Mouse (Mus musculus): ENCODE results near the gene Slc25a13. TPM values are rescaled to one million over a fixed set of nuclear protein-coding genes. Genes with fewer than 3 reads are reported as not detected.

Gene Slc25a13
- total and polyA plus RNA-seq, 3 experiments, result not detected

GRCm38 (mm10) chr6:6219661-6220370 lies 2.8 kb upstream of the Slc25a13 start:
- Histone ChIP-seq H3K79me2 (replicated peaks; ENCODE audit: control insufficient read depth, extremely low read depth, insufficient read depth, poor library complexity, severe bottlenecking) (no peaks in the 10 kb centered on the region), H3K27me3 (replicated peaks) (no peaks in the 10 kb centered on the region), H3K9ac (ENCODE audit: insufficient read depth, low read depth) (no peak overlapping the region), H3K36me3 (replicated peaks in 1 of 2; ENCODE audit: control insufficient read depth in 1 of 2, insufficient read depth in 1 of 2, low read length in 1 of 2) (no peaks in the 10 kb centered on the region), H3K9me3 (replicated peaks; ENCODE audit: low read length) (no peaks in the 10 kb centered on the region), H3K4me2 (ENCODE audit: insufficient read depth, low read depth, poor library complexity, severe bottlenecking) (no peak overlapping the region), H3K4me3 (replicated peaks in 1 of 3; ENCODE audit: low read depth in 2 of 3, low read length in 2 of 3, poor library complexity in 1 of 3) (no peak overlapping the region), H3K4me1 (ENCODE audit: control insufficient read depth in 1 of 2, insufficient read depth in 2 of 2) (peaks cover 9 to 21% of the 10 kb centered on the region in 2 experiments; a peak in 3 of 4 replicates), H3K27ac (ENCODE audit: insufficient read depth, low read depth) (no peak overlapping the region)
- in situ Hi-C loops (cut with MboI; ENCODE audit: low pct_ligation_motif_present, low pct_unique_long_range_greater_than_20kb, low sequenced_read_pairs), result no loop called here
- TF ChIP-seq ZKSCAN1 (IDR thresholded peaks at IDR 0.05; ENCODE audit: borderline replicate concordance, low read depth, low read length) (no peak), CHD2 (IDR thresholded peaks at IDR 0.05; ENCODE audit: low read length) (no peak), ZNF384 (IDR thresholded peaks at IDR 0.05; ENCODE audit: low read depth, low read length) (no peak), BHLHE40 (IDR thresholded peaks at IDR 0.05; ENCODE audit: low read depth, low read length) (0 out of 2 replicates have a peak, but pooled peaks have one; percentile 25)
- dilution Hi-C loops (cut with MboI; ENCODE audit: extremely low pct_ligation_motif_present, extremely low pct_unique_long_range_greater_than_20kb, low sequenced_read_pairs), result no loop called here
- DNase-seq (ENCODE audit: extremely low read depth), result no peak

DNA sequence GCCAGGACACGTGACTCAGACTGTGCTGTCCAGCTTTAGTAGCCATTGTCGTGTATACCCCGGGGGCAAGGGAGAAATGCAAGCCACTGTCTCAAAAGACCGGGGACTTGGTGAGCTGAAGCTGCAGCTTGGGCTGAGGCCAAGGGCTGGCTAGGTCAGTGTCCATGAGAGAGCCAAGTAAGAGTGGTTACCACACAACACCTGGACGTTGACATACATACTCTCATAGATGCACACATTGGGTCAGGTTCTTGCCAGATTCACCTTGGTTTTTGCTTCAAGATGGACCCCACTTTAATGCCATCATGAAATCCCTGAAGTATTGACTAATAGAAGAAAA lies 283 bp upstream of the Slc25a13 start:
- H3K9me3 ChIP-seq (replicated peaks; ENCODE audit: low read length), result no peaks in the 10 kb centered on the region
- no peak overlapping the region for H3K4me2 ChIP-seq (ENCODE audit: insufficient read depth, low read depth, poor library complexity, severe bottlenecking)
- H3K27ac ChIP-seq (ENCODE audit: insufficient read depth, low read depth), result no peak overlapping the region
- no peaks in the 10 kb centered on the region for H3K27me3 ChIP-seq (replicated peaks)
- no peak overlapping the region for H3K4me3 ChIP-seq (replicated peaks in 1 of 3; ENCODE audit: low read depth in 2 of 3, low read length in 2 of 3, poor library complexity in 1 of 3)
- no peak for DNase-seq (ENCODE audit: extremely low read depth)
- in situ Hi-C loops (cut with MboI; ENCODE audit: low pct_ligation_motif_present, low pct_unique_long_range_greater_than_20kb, low sequenced_read_pairs) (no loop called here), dilution Hi-C loops (cut with MboI; ENCODE audit: extremely low pct_ligation_motif_present, extremely low pct_unique_long_range_greater_than_20kb, low sequenced_read_pairs) (no loop called here)
- peaks cover 11 to 21% of the 10 kb centered on the region in 2 experiments; a peak in 3 of 4 replicates for H3K4me1 ChIP-seq (ENCODE audit: control insufficient read depth in 1 of 2, insufficient read depth in 2 of 2)
- no peaks in the 10 kb centered on the region for H3K79me2 ChIP-seq (replicated peaks; ENCODE audit: control insufficient read depth, extremely low read depth, insufficient read depth, poor library complexity, severe bottlenecking)
- no peak for TF ChIP-seq JUN (IDR thresholded peaks at IDR 0.05; ENCODE audit: insufficient read depth, low read depth, low read length)
- no peak for TF ChIP-seq UBTF (IDR thresholded peaks at IDR 0.05; ENCODE audit: low read depth, low read length)
- no peaks in the 10 kb centered on the region for H3K36me3 ChIP-seq (replicated peaks in 1 of 2; ENCODE audit: control insufficient read depth in 1 of 2, insufficient read depth in 1 of 2, low read length in 1 of 2)
- H3K9ac ChIP-seq (ENCODE audit: insufficient read depth, low read depth), result no peak overlapping the region

DNA sequence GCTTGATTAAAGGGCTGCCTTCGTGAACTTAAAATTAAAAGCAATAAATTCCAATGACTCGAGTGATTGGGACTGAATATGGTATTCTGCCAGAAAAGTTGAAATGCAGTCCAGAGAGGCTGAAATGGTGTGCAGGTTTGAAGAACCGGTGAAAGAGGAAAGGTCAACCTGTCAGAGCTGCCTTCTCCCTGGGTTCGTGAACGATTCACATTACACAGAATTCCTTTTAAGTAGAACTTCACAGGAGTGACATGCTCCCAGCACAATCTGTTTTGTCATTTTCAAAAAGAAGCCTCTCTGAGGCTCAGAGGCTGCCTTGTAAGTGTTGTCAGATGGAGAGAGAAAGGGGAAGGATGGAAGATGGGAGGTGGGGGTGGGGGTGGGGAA lies 860 bp downstream of the Slc25a13 start:
- TF ChIP-seq E2F4 (IDR thresholded peaks at IDR 0.05; ENCODE audit: insufficient replicate concordance, low read depth, low read length) (no peak), MAFK (IDR thresholded peaks at IDR 0.05; ENCODE audit: insufficient replicate concordance, low read length) (no peak), USF1 (IDR thresholded peaks at IDR 0.05; ENCODE audit: low read depth, low read length) (no peak), UBTF (IDR thresholded peaks at IDR 0.05; ENCODE audit: low read depth, low read length) (no peak), ZMIZ1 (IDR thresholded peaks at IDR 0.05; ENCODE audit: low read depth, low read length) (no peak), MYC (IDR thresholded peaks at IDR 0.05; ENCODE audit: low read depth, low read length) (no peak), MAX (IDR thresholded peaks at IDR 0.05; ENCODE audit: low read length) (no peak), TCF12 (IDR thresholded peaks at IDR 0.05; ENCODE audit: low read depth, low read length) (no peak), NELFE (IDR thresholded peaks at IDR 0.05; ENCODE audit: low read depth, low read length) (no peak), POLR2A (IDR thresholded peaks at IDR 0.05; ENCODE audit: low read depth, low read length) (no peak), ZKSCAN1 (IDR thresholded peaks at IDR 0.05; ENCODE audit: borderline replicate concordance, low read depth, low read length) (no peak), ZNF384 (IDR thresholded peaks at IDR 0.05; ENCODE audit: low read depth, low read length) (no peak), SIN3A (IDR thresholded peaks at IDR 0.05; ENCODE audit: low read length) (no peak), USF2 (conservative IDR thresholded peaks at IDR 0.05; ENCODE audit: low read depth, low read length) (no peak), CHD1 (IDR thresholded peaks at IDR 0.05; ENCODE audit: low read depth, low read length) (no peak)
- H3K4me3 ChIP-seq (replicated peaks in 1 of 3; ENCODE audit: low read depth in 2 of 3, low read length in 2 of 3, poor library complexity in 1 of 3), result no peak overlapping the region
- no peak overlapping the region for H3K4me2 ChIP-seq (ENCODE audit: insufficient read depth, low read depth, poor library complexity, severe bottlenecking)
- no peak for DNase-seq (ENCODE audit: extremely low read depth)
- H3K79me2 ChIP-seq (replicated peaks; ENCODE audit: control insufficient read depth, extremely low read depth, insufficient read depth, poor library complexity, severe bottlenecking), result no peaks in the 10 kb centered on the region
- H3K36me3 ChIP-seq (replicated peaks in 1 of 2; ENCODE audit: control insufficient read depth in 1 of 2, insufficient read depth in 1 of 2, low read length in 1 of 2), result no peaks in the 10 kb centered on the region
- no peak overlapping the region for H3K9ac ChIP-seq (ENCODE audit: insufficient read depth, low read depth)
- peaks cover 8 to 23% of the 10 kb centered on the region in 2 experiments; a peak in 3 of 4 replicates for H3K4me1 ChIP-seq (ENCODE audit: control insufficient read depth in 1 of 2, insufficient read depth in 2 of 2)
- no peak overlapping the region for H3K27ac ChIP-seq (ENCODE audit: insufficient read depth, low read depth)
- H3K27me3 ChIP-seq (replicated peaks), result no peaks in the 10 kb centered on the region
- no peaks in the 10 kb centered on the region for H3K9me3 ChIP-seq (replicated peaks; ENCODE audit: low read length)
- dilution Hi-C loops (cut with MboI; ENCODE audit: extremely low pct_ligation_motif_present, extremely low pct_unique_long_range_greater_than_20kb, low sequenced_read_pairs) (no loop called here), in situ Hi-C loops (cut with MboI; ENCODE audit: low pct_ligation_motif_present, low pct_unique_long_range_greater_than_20kb, low sequenced_read_pairs) (no loop called here)
